Mouse (Mus musculus): Measurements from ENCODE around the gene Gm20388.

GRCm38 (mm10) chr8:122099711-122100220 lies 2189.1 kb downstream of the Gm20388 start:
- TF ChIP-seq CTCF (IDR thresholded peaks at IDR 0.05; ENCODE audit: insufficient read depth, low read depth, low read length) (no peak), POLR2A (IDR thresholded peaks at IDR 0.05; ENCODE audit: insufficient read depth, low read depth, low read length) (no peak)

Data from olfactory bulb, adult 2 months (tissue).